Mouse (Mus musculus) intestine, embryonic 16.5 days (tissue): ENCODE results near the gene Ccdc136. TPM values are rescaled to one million over a fixed set of nuclear protein-coding genes. Genes with fewer than 3 reads are reported as not detected.

ENCODE experiments used
- ATAC-seq: fragments of 200-750 bp; cut with Nextera tagmentation; 2 replicates; pipeline ENCODE4 v1.8.0; 2017; ENCODE audit warnings: moderate TSS enrichment, moderate library complexity
- H3K27ac ChIP-seq: fragments of 300-500 bp; sonication (generic); 2 replicates; pipeline ENCODE4 v1.5.1; 2014; ENCODE audit warnings: mild to moderate bottlenecking, low read length
- H3K27me3 ChIP-seq: fragments of 300-500 bp; sonication (generic); replicated peaks from 2 replicates; pipeline ENCODE4 v1.6.1; 2014; ENCODE audit warnings: low read length, control low read depth, mixed read lengths; ENCODE audit not compliant: control insufficient read depth, insufficient read depth
- H3K36me3 ChIP-seq: fragments of 300-500 bp; sonication (generic); 2 replicates; pipeline ENCODE4 v1.6.1; 2014; ENCODE audit warnings: low read length, control low read depth; ENCODE audit not compliant: control insufficient read depth, insufficient read depth
- H3K4me1 ChIP-seq: fragments of 300-500 bp; sonication (generic); 2 replicates; pipeline ENCODE4 v1.6.1; 2014; ENCODE audit warnings: low read length, control low read depth, mixed read lengths; ENCODE audit not compliant: control insufficient read depth, insufficient read depth
- H3K4me2 ChIP-seq: fragments of 300-500 bp; sonication (generic); 2 replicates; pipeline ENCODE4 v1.6.1; 2014; ENCODE audit warnings: low read depth, low read length, control low read depth
- H3K4me3 ChIP-seq: fragments of 300-500 bp; sonication (generic); 2 replicates; pipeline ENCODE4 v1.5.1; 2014; ENCODE audit warnings: mild to moderate bottlenecking, low read length
- H3K9ac ChIP-seq: fragments of 300-500 bp; sonication (generic); 2 replicates; pipeline ENCODE4 v1.6.1; 2014; ENCODE audit warnings: low read depth, low read length
- H3K9me3 ChIP-seq: fragments of 300-500 bp; sonication (generic); 2 replicates; pipeline ENCODE4 v1.6.1; 2016; ENCODE audit warnings: low read length, control low read depth; ENCODE audit not compliant: control insufficient read depth
- WGBS: fragments of 180-500 bp; shearing (Covaris S2); extraction: QIAGEN DNeasy Blood & Tissue Kit; methylation state at CpG from one replicate; pipeline ENCODE4 v1.1.7; 2014; 5-methylcytosine and 5-hydroxymethylcytosine counted together
- polyA plus RNA-seq: library from polyadenylated mRNA; unstranded; fragments of >200 nt; fragmentation: Nextera tagmentation; extraction: Ambion mirVana; gene quantifications from 2 replicates; pipeline ENCODE4 v1.2.1, GENCODE M21; 2015

Ccdc136 gene
- polyA plus RNA-seq, 1 experiment from 2014 or later: 5.5 TPM

DNA sequence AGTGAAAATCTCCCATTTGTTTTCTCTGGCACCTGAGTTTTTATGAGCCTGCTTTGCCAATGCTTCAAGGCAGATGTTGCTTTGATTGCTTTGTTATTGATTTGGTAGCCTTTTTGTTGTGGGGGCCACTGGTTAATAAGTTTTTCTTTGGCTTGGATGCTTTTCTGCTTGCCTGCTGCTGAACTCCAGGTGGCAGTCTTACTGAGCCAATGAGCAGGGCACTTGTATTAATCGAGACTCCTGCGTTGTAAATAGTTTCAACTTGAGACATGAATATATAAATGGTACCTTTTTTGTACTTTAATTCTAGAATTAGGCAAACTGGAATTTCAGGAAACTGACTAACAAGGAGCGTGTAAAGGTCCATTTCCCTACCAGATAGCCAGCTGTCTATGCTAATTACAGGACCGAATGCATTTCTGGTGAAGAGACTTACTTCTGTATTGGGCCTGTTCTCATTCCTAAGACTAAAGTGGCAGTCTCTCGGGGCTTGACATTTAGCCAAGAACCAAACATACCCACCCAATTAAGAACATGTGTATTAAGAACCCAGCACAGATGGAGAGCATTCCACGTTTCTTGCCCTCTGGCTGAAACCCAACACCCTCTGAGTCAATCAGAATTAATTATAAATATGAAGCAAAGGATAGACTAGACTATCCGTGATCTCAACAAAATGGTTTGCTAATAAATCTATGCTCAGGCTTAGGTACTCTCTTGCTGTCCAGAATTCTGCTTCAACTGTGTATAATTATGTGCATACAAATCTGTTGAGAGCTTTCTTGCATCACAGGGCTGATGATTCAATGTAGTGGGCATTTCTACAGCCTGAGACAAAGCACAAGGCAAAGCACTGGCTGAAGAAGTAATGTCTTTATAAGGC is 33.6 kb upstream of the Ccdc136 start:
- no peak for ATAC-seq
- Histone ChIP-seq H3K27me3 (no peaks in the 10 kb centered on the region), H3K36me3 (0 out of 2 replicates have a peak, but pooled peaks cover 6% of the 10 kb centered on the region), H3K4me3 (no peak overlapping the region), H3K27ac (no peak overlapping the region), H3K4me2 (no peak overlapping the region), H3K4me1 (no peaks in the 10 kb centered on the region), H3K9me3 (no peaks in the 10 kb centered on the region), H3K9ac (no peak overlapping the region)
- 63% methylated on average over 7 of the region's 7 CpGs for WGBS

DNA sequence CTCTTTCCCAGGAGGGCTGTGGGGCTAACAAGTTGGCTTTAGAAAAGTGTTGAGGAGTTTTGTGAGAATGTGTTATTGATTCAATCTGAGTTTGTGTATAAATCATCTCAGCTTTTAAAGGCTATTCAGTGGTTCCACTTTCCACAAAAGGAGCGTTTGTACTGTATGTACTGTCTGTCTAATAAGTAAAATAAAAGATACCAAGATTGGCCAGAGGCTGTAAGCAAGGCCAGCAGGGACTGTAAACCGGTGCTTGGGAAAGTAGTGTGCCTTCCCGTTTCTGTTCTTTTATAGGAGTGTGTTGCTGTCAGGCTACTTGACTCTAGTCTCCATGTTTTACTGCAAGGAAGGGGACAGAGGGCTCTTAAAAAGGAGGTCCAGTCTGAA is 33.0 kb upstream of the Ccdc136 start:
- peaks cover 8% of the 10 kb centered on the region; the same call in 1 of the 2 replicates for H3K36me3 ChIP-seq

GRCm38 (mm10) chr6:29365277-29365676 is 30.8 kb upstream of the Ccdc136 start:
- H3K4me1 ChIP-seq: no peaks in the 10 kb centered on the region
- no peak overlapping the region for H3K9ac ChIP-seq
- H3K4me3 ChIP-seq: no peak overlapping the region
- H3K4me2 ChIP-seq: no peak overlapping the region
- WGBS: 87% methylated on average over 1 of the region's 1 CpGs
- H3K9me3 ChIP-seq: no peaks in the 10 kb centered on the region
- peaks cover 5% of the 10 kb centered on the region; the same call in 1 of the 2 replicates for H3K36me3 ChIP-seq
- H3K27ac ChIP-seq: no peak overlapping the region
- no peak for ATAC-seq
- no peaks in the 10 kb centered on the region for H3K27me3 ChIP-seq

More for the DNA sequence above, 33.0 kb upstream of the Ccdc136 start:
- WGBS: 81% methylated on average over 3 of the region's 3 CpGs
- Histone ChIP-seq H3K27ac (no peak overlapping the region), H3K4me3 (no peak overlapping the region), H3K4me2 (no peak overlapping the region), H3K4me1 (no peaks in the 10 kb centered on the region), H3K9ac (no peak overlapping the region), H3K9me3 (no peaks in the 10 kb centered on the region), H3K27me3 (no peaks in the 10 kb centered on the region)
- no peak for ATAC-seq

DNA sequence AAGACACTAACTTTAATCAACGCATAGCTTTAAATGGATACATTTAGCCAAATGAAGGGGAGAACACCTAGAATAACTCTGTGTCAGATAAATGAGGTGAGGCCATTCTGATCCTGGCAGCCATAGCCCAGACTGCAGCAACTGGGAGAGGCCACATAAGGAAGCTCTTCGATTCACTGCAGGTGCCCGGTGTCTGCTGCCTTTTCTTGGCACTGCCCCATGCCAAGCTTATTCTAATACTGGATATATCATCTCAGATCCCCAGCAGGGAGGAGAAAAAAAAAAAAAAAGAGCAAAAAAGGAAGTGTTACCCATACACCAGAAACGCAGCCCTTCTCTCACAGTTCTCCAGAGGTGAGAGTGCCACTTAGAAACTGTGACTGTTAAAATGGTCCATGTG is 18.7 kb upstream of the Ccdc136 start:
- Histone ChIP-seq H3K4me3 (no peak overlapping the region), H3K4me1 (no peaks in the 10 kb centered on the region), H3K9me3 (no peaks in the 10 kb centered on the region), H3K9ac (no peak overlapping the region), H3K36me3 (peaks cover 15% of the 10 kb centered on the region), H3K4me2 (no peak overlapping the region), H3K27ac (no peak overlapping the region), H3K27me3 (no peaks in the 10 kb centered on the region)
- WGBS: 92% methylated on average over 4 of the region's 4 CpGs
- ATAC-seq: no peak

- peaks cover 10% of the 10 kb centered on the region for H3K36me3 ChIP-seq
- 96% methylated on average over 10 of the region's 10 CpGs for WGBS
- no peak overlapping the region for H3K9ac ChIP-seq
- no peak overlapping the region for H3K4me2 ChIP-seq
- no peaks in the 10 kb centered on the region for H3K9me3 ChIP-seq
- no peaks in the 10 kb centered on the region for H3K4me1 ChIP-seq
- no peaks in the 10 kb centered on the region for H3K27me3 ChIP-seq
- H3K27ac ChIP-seq: no peak overlapping the region
- no peak overlapping the region for H3K4me3 ChIP-seq
- no peak for ATAC-seq
These were observed 17.4 kb upstream of the Ccdc136 start for GRCm38 (mm10) chr6:29378678-29379077.

- no peak for ATAC-seq
- Histone ChIP-seq H3K9me3 (no peaks in the 10 kb centered on the region), H3K4me1 (no peaks in the 10 kb centered on the region), H3K4me2 (no peak overlapping the region), H3K4me3 (no peak overlapping the region), H3K9ac (no peak overlapping the region), H3K27me3 (no peaks in the 10 kb centered on the region), H3K27ac (no peak overlapping the region), H3K36me3 (peaks cover 9% of the 10 kb centered on the region)
- 97% methylated on average over 6 of the region's 6 CpGs for WGBS
These were observed 16.2 kb upstream of the Ccdc136 start for GRCm38 (mm10) chr6:29379954-29380353.

- ATAC-seq: no peak
These were observed 13.7 kb upstream of the Ccdc136 start for GRCm38 (mm10) chr6:29382442-29382841.

GRCm38 (mm10) chr6:29388052-29388518 is 8.0 kb upstream of the Ccdc136 start, which contains the start of gene Opn1sw:
TSS of gene Opn1sw (minus strand) at chr6:29388468.
- peak; percentile 80 for ATAC-seq
- 7% methylated on average over 12 of the region's 12 CpGs for WGBS
- Histone ChIP-seq H3K4me2 (peak within 1 kb of the TSS; percentile 44), H3K4me1 (peaks cover 17% of the 10 kb centered on the region), H3K36me3 (no peaks in the 10 kb centered on the region), H3K9ac (0 out of 2 replicates have a peak within 1 kb of the TSS, but pooled peaks have one; percentile 12), H3K27me3 (no peaks in the 10 kb centered on the region), H3K4me3 (peak within 1 kb of the TSS; percentile 29), H3K9me3 (no peaks in the 10 kb centered on the region), H3K27ac (peak within 1 kb of the TSS; percentile 3; the same call in 1 of the 2 replicates)

More at GRCm38 (mm10) chr6:29382442-29382841, 13.7 kb upstream of the Ccdc136 start:
- H3K27me3 ChIP-seq: no peaks in the 10 kb centered on the region
- no peak overlapping the region for H3K9ac ChIP-seq
- no peaks in the 10 kb centered on the region for H3K9me3 ChIP-seq
- no peak overlapping the region for H3K27ac ChIP-seq
- WGBS: 49% methylated on average over 2 of the region's 2 CpGs
- H3K4me2 ChIP-seq: no peak overlapping the region
- peaks cover 2% of the 10 kb centered on the region for H3K4me1 ChIP-seq
- H3K4me3 ChIP-seq: no peak overlapping the region
- no peaks in the 10 kb centered on the region for H3K36me3 ChIP-seq

DNA sequence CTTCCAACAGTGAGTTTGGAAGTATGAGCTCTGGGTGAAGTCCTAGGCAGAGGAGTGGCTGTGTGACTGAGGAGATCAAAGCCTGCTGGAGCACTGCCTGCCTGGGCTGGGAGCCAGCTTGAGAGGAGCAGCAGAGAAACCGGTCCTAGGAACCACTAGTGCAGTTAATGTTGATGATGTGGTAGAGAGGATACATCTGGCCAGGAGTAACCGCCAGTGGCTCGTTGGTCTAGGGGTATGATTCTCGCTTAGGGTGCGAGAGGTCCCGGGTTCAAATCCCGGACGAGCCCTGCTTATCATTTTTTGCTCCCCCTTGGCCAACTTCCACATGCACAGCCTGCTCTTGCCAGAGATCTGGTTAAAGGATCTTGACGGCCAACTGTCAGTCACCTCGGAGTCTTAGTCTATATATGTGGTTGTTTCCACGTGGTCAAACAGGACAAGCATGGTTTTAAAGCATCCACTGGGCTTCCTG is 7.5 kb upstream of the Ccdc136 start:
- Histone ChIP-seq H3K4me2 (peak overlapping the region; percentile 44; the same call in 1 of the 2 replicates), H3K9me3 (no peaks in the 10 kb centered on the region), H3K4me3 (peak overlapping the region; percentile 29), H3K4me1 (peaks cover 17% of the 10 kb centered on the region), H3K27ac (peak overlapping the region; percentile 3; the same call in 1 of the 2 replicates), H3K9ac (0 out of 2 replicates have a peak overlapping the region, but pooled peaks have one; percentile 12), H3K27me3 (no peaks in the 10 kb centered on the region), H3K36me3 (no peaks in the 10 kb centered on the region)
- WGBS: 9% methylated on average over 11 of the region's 11 CpGs
- peak; percentile 91 for ATAC-seq
